Mouse (Mus musculus): ENCODE results near the gene Atp11a. TPM values are rescaled to one million over a fixed set of nuclear protein-coding genes. Genes with fewer than 3 reads are reported as not detected.
A peak's percentile ranks its signal among the peaks of the same experiment; 100 is the strongest.

Gene Atp11a
- polyA plus RNA-seq, 1 experiment from 2014 or later: 7.4 TPM

DNA sequence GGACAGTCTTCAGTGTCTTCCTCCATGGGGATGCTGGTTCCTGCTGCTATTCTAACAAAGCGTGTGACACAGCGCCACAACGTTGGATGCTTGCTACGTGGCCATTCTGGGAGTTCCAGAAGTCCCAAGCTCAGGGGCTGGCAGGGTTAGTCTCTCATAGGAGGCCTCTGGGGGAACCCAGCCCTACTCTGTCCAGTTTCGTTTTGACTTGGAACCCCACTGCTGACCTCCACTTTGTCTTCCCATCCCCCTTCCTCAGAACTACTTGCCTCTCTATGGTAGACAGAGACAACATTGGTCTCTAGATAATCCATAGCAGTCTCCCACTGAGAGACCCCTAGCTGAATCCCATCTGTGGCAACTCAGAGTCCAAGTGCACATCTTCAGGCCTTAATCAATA is 149.8 kb downstream of the Atp11a start:
- DNase-seq (ENCODE audit: low spot score) (no peak), ATAC-seq (ENCODE audit: low FRiP score, low TSS enrichment) (no peak)
- TF ChIP-seq EP300 (optimal IDR thresholded peaks at IDR 0.05) (no peak), CTCF (IDR thresholded peaks at IDR 0.05; ENCODE audit: low read depth) (no peak)
- Histone ChIP-seq H3K4me1 (replicated peaks; ENCODE audit: control insufficient read depth, insufficient read depth) (no peaks in the 10 kb centered on the region), H3K4me3 (ENCODE audit: low read depth, low read length) (no peak overlapping the region), H3K9ac (ENCODE audit: low read length) (no peak overlapping the region), H3K4me2 (replicated peaks; ENCODE audit: low read depth) (no peak overlapping the region), H3K9me3 (ENCODE audit: control insufficient read depth, low read length) (no peaks in the 10 kb centered on the region), H3K27ac (replicated peaks) (0 out of 2 replicates have a peak overlapping the region, but pooled peaks have one; percentile 30), H3K27me3 (ENCODE audit: control insufficient read depth, insufficient read depth, low read length) (no peaks in the 10 kb centered on the region), H3K36me3 (ENCODE audit: control insufficient read depth, insufficient read depth, low read length) (no peaks in the 10 kb centered on the region)
- 71% methylated on average over 5 of the region's 5 CpGs for WGBS

DNA sequence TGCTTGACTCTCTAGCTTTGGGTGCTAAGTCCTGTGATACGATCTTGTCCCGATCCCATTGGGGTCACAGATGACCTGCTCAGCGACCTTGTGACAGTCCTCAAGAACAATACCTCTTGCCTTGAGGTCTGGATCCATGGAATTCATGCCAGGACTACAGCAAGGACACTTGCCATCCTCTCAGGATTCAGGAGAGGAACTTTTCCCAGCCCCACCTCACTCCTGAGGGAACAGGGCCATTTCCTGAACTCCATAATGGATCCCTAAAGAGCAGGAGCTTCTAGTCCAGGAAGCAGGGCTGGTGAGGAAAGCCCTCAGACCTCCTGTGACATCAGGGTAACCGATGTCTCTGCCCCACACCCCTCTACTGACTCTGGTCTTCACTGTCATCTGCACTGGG is 150.9 kb downstream of the Atp11a start:
- DNase-seq (ENCODE audit: low spot score): no peak
- Histone ChIP-seq H3K4me2 (replicated peaks; ENCODE audit: low read depth) (no peak overlapping the region), H3K4me3 (ENCODE audit: low read depth, low read length) (no peak overlapping the region), H3K9me3 (ENCODE audit: control insufficient read depth, low read length) (no peaks in the 10 kb centered on the region), H3K4me1 (replicated peaks; ENCODE audit: control insufficient read depth, insufficient read depth) (no peaks in the 10 kb centered on the region), H3K27me3 (ENCODE audit: control insufficient read depth, insufficient read depth, low read length) (no peaks in the 10 kb centered on the region), H3K36me3 (ENCODE audit: control insufficient read depth, insufficient read depth, low read length) (no peaks in the 10 kb centered on the region), H3K27ac (replicated peaks) (no peak overlapping the region), H3K9ac (ENCODE audit: low read length) (no peak overlapping the region)
- ATAC-seq (ENCODE audit: low FRiP score, low TSS enrichment): no peak
- WGBS: 75% methylated on average over 4 of the region's 4 CpGs
- TF ChIP-seq CTCF (IDR thresholded peaks at IDR 0.05; ENCODE audit: low read depth) (no peak), EP300 (optimal IDR thresholded peaks at IDR 0.05) (no peak)

DNA sequence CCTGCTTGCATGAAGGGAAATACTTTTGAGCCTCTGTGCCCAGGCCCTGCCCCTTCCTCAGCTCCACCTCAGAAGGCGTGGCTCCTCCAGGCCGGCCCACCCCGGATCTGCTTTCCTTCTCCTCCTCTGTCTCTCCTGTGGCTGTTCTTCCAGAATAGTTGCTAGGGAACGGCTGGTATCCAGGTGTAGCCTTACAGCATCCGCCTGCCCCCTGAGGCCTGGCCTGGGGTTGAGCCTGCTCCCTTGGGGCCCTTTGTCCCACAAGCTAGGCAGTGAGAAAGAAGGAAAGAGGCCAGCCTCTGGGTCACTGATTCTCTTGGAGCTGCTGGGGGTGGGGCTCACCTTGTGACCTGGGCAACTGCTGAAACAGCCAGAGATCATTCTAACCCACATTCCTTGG is 155.2 kb downstream of the Atp11a start:
- Histone ChIP-seq H3K36me3 (ENCODE audit: control insufficient read depth, insufficient read depth, low read length) (no peaks in the 10 kb centered on the region), H3K27ac (replicated peaks) (no peak overlapping the region), H3K9me3 (ENCODE audit: control insufficient read depth, low read length) (no peaks in the 10 kb centered on the region), H3K4me2 (replicated peaks; ENCODE audit: low read depth) (no peak overlapping the region), H3K4me1 (replicated peaks; ENCODE audit: control insufficient read depth, insufficient read depth) (peaks cover 3% of the 10 kb centered on the region; the same call in 1 of the 2 replicates), H3K27me3 (ENCODE audit: control insufficient read depth, insufficient read depth, low read length) (no peaks in the 10 kb centered on the region), H3K4me3 (ENCODE audit: low read depth, low read length) (no peak overlapping the region), H3K9ac (ENCODE audit: low read length) (no peak overlapping the region)
- DNase-seq (ENCODE audit: low spot score) (peak; percentile 26), ATAC-seq (ENCODE audit: low FRiP score, low TSS enrichment) (peak; percentile 38; the same call in 1 of the 2 replicates)
- 17% methylated on average over 5 of the region's 5 CpGs for WGBS
- TF ChIP-seq CTCF (IDR thresholded peaks at IDR 0.05; ENCODE audit: low read depth) (no peak), EP300 (optimal IDR thresholded peaks at IDR 0.05) (no peak)

DNA sequence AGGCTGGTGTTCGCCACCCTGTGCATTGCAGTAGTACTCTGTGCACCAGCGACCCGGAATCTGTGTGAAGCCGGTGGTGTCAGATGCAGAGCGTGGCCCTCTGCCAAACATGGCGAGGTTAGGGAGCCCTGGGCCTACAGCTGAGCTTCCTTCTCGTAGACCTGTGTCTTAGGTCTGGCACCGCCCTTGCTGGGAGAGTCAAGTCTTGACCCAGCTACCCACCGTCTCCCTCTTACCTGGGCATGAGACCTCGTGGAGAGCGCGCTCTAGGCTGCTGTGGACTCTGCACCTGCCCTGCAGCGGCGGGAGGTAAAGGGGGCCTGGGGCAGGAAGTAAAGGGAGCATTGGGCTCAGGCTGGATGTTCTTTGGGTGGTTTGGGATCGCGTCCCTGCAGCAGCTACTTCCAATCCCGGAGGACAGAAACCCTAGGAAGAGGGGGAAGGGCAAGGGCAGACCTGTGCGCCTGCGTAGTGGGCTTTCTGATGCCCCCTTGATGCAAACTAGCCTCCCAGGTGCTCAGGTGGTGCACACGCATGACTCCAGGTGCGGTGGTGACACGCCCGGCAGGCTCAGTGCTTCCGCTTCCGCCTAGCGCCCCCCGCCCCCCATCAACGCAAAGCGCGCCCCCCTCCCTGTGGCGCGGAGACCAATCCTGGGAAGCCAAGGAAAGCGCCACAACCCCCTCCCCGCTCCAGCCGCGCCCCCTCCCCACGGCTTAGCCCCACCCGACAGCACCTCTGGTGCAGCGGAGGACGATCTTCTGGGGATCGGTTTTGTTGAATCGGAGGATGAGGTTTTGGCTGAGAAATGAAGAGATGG is 158.6 kb downstream of the Atp11a start:
- no peaks in the 10 kb centered on the region for H3K36me3 ChIP-seq (ENCODE audit: control insufficient read depth, insufficient read depth, low read length)
- H3K9ac ChIP-seq (ENCODE audit: low read length): peak overlapping the region; percentile 58
- DNase-seq (ENCODE audit: low spot score): peak; percentile 55
- 11% methylated on average over 41 of the region's 42 CpGs for WGBS
- H3K9me3 ChIP-seq (ENCODE audit: control insufficient read depth, low read length): no peaks in the 10 kb centered on the region
- peak overlapping the region; percentile 86 for H3K4me2 ChIP-seq (replicated peaks; ENCODE audit: low read depth)
- H3K4me1 ChIP-seq (replicated peaks; ENCODE audit: control insufficient read depth, insufficient read depth): peaks cover 3% of the 10 kb centered on the region; the same call in 1 of the 2 replicates
- H3K27ac ChIP-seq (replicated peaks): no peak overlapping the region
- peak; percentile 52 for ATAC-seq (ENCODE audit: low FRiP score, low TSS enrichment)
- TF ChIP-seq EP300 (optimal IDR thresholded peaks at IDR 0.05) (no peak), CTCF (IDR thresholded peaks at IDR 0.05; ENCODE audit: low read depth) (no peak)
- H3K27me3 ChIP-seq (ENCODE audit: control insufficient read depth, insufficient read depth, low read length): no peaks in the 10 kb centered on the region
- peak overlapping the region; percentile 45 for H3K4me3 ChIP-seq (ENCODE audit: low read depth, low read length)

DNA sequence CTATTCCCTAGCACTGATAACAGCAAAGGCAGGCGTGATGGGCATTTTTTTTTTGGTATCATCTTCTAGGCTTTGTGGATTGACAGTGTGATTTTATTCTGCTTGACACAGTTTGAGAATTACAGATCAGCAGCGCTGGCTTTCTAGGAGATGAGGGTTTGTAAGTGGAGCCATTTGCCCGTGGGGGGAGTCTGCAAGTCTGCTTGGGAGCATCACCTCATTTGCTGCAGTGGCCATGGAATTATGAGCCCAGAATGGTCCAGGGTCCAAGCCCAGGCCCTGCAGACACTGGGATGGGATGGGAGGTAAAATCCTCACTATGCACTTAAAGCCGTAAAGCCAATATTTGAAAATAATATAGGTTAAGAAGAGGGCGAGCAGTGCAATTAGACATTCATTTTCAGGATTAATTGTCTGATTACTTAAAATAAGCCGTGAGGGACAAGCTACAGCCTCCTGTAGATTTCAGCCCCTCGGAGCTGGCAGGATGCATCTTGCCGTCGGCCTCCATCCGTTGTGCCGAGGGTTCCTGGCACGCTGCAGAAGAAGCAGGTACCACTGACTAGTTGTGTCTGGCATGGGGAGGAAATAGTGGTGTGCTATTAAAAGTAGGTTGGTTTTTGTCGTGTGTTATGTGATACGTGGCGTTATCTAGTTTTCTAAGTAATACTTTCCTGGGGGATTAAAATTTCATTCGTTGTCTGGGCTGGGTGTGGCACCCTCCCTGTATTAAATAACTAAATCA is 159.5 kb downstream of the Atp11a start:
- Histone ChIP-seq H3K36me3 (ENCODE audit: control insufficient read depth, insufficient read depth, low read length) (no peaks in the 10 kb centered on the region), H3K4me1 (replicated peaks; ENCODE audit: control insufficient read depth, insufficient read depth) (peaks cover 3% of the 10 kb centered on the region; the same call in 1 of the 2 replicates), H3K9me3 (ENCODE audit: control insufficient read depth, low read length) (no peaks in the 10 kb centered on the region), H3K27ac (replicated peaks) (no peak overlapping the region), H3K4me3 (ENCODE audit: low read depth, low read length) (peak overlapping the region; percentile 45; the same call in 1 of the 2 replicates), H3K27me3 (ENCODE audit: control insufficient read depth, insufficient read depth, low read length) (no peaks in the 10 kb centered on the region), H3K9ac (ENCODE audit: low read length) (no peak overlapping the region), H3K4me2 (replicated peaks; ENCODE audit: low read depth) (peak overlapping the region; percentile 86)
- 61% methylated on average over 16 of the region's 16 CpGs for WGBS
- TF ChIP-seq EP300 (optimal IDR thresholded peaks at IDR 0.05): no peak
- TF ChIP-seq CTCF (IDR thresholded peaks at IDR 0.05; ENCODE audit: low read depth): no peak
- ATAC-seq (ENCODE audit: low FRiP score, low TSS enrichment): no peak
- DNase-seq (ENCODE audit: low spot score): no peak
